Mouse (Mus musculus) ZHBTc4 (cell line): ENCODE results near the gene Rpl36-ps4.
"Not testable (repeated sequence)": the region's sequence is repeated elsewhere in the genome, so short reads cannot be mapped to it uniquely, and the experiment has no call there.

Source experiments
- DNase-seq: peaks from one replicate; pipeline ENCODE4 v3.0.0-alpha.2; 2011; ENCODE audit warnings: low read depth, low spot score

Gene Rpl36-ps4

GRCm38 (mm10) chr17:87936156-87936555 is 15.4 kb downstream of the Rpl36-ps4 start:
- no peak for DNase-seq

- DNase-seq: peak; percentile 90
Measured at GRCm38 (mm10) chr17:87948965-87949584, 28.3 kb downstream of the Rpl36-ps4 start.

GRCm38 (mm10) chr17:87954618-87955124 is 33.9 kb downstream of the Rpl36-ps4 start:
- DNase-seq: not testable (repeated sequence)

GRCm38 (mm10) chr17:87957096-87957840 is 36.5 kb downstream of the Rpl36-ps4 start:
- DNase-seq: no peak

- peak; percentile 85 for DNase-seq
Measured at GRCm38 (mm10) chr17:87958283-87958682, 37.5 kb downstream of the Rpl36-ps4 start.

- not testable (repeated sequence) for DNase-seq
Measured at GRCm38 (mm10) chr17:87959406-87959805, 38.6 kb downstream of the Rpl36-ps4 start.

- DNase-seq: not testable (repeated sequence)
Measured at GRCm38 (mm10) chr17:87959931-87960330, 39.2 kb downstream of the Rpl36-ps4 start.

GRCm38 (mm10) chr17:87963081-87964075 is 42.6 kb downstream of the Rpl36-ps4 start:
- DNase-seq: peak; percentile 72

GRCm38 (mm10) chr17:87968483-87968926 is 47.7 kb downstream of the Rpl36-ps4 start:
- DNase-seq: peak; percentile 53
